Mouse (Mus musculus): ENCODE measurements at regions not wholly inside any gene's neighbourhood (a gene's known extent, or its start where the extent isn't known, plus 50 kb on each side); places are given as distances from the start of the nearest gene placed in this dataset.

DNA sequence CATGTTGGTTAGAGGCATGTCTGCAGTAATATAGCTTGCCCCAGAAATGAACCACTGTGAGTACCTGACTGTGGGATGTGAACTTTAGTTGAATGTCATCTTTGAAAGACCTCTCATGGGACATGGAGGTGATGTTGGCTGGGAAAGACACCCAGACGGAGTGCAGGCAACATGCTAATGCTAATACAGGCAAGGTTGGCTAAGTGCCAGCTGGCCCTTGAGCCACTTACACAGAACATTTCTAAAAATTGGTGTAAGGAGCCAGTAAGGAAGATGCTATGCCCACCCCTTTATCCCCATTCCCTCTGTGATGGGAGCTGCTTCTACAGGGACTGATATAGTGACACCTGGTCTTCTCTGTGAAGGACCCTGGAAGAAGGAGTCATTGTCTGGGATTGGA lies 656.5 kb downstream of the Tns3 start:
- Histone ChIP-seq H3K27me3 (replicated peaks; ENCODE audit: control insufficient read depth, insufficient read depth, low read length) (no peaks in the 10 kb centered on the region), H3K27ac (replicated peaks; ENCODE audit: low read depth, low read length) (no peak overlapping the region), H3K9ac (ENCODE audit: low read depth, low read length) (no peak overlapping the region), H3K36me3 (ENCODE audit: control insufficient read depth, insufficient read depth, low read length) (no peaks in the 10 kb centered on the region), H3K4me3 (ENCODE audit: low read depth, low read length) (no peak overlapping the region), H3K9me3 (ENCODE audit: control insufficient read depth, low read length) (no peaks in the 10 kb centered on the region), H3K4me2 (ENCODE audit: low read depth, low read length) (no peak overlapping the region), H3K4me1 (ENCODE audit: control insufficient read depth, insufficient read depth, low read length) (no peaks in the 10 kb centered on the region)
- 67% methylated on average over 1 of the region's 1 CpGs for WGBS
- no peak for ATAC-seq (ENCODE audit: low read depth)
- no peak for DNase-seq (ENCODE audit: low spot score)

DNA sequence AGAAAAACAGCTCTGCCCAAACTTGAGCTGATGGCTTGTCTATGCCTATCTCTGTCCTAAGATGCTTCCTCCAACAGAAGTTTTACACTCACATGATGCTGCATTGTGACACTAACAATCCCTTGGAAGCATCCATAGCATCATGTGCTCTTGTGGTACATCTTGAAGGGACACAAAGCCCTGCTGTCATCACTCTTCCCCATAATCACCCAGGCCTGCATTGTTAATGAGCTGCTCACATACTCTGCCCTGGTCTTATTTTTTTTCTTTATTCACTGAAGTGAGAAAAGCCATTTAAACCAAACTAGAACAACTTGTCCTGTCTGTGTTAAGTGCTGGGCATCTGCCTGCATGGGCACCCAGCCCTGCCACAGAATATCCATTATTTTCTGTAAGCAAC lies 683.3 kb downstream of the Tns3 start:
- Histone ChIP-seq H3K27ac (replicated peaks; ENCODE audit: low read depth, low read length) (no peak overlapping the region), H3K4me2 (ENCODE audit: low read depth, low read length) (no peak overlapping the region), H3K9ac (ENCODE audit: low read depth, low read length) (no peak overlapping the region), H3K27me3 (replicated peaks; ENCODE audit: control insufficient read depth, insufficient read depth, low read length) (no peaks in the 10 kb centered on the region), H3K4me1 (ENCODE audit: control insufficient read depth, insufficient read depth, low read length) (no peaks in the 10 kb centered on the region), H3K36me3 (ENCODE audit: control insufficient read depth, insufficient read depth, low read length) (no peaks in the 10 kb centered on the region), H3K9me3 (ENCODE audit: control insufficient read depth, low read length) (peaks cover 14% of the 10 kb centered on the region), H3K4me3 (ENCODE audit: low read depth, low read length) (no peak overlapping the region)
- no peak for ATAC-seq (ENCODE audit: low read depth)
- no peak for DNase-seq (ENCODE audit: low spot score)

DNA sequence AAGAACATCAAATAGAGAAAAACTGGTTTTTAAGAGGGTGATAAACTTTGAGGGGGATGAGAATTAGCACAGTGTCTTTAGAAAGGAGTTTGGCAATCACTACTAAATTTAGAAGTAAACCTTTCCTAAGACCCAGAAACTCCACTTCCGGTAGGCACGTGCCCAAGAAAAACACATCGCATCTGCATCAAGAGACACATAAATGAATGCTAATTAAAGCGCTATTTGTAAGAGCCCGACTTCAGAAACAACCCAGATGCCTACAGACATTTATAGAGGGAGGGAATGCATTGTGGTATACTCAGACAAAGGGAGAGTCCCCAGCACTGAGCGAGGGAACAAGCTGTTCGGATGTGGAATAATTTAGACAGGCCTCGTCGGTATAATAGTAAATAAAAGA lies 688.5 kb downstream of the Tns3 start:
- no peaks in the 10 kb centered on the region for H3K36me3 ChIP-seq (ENCODE audit: control insufficient read depth, insufficient read depth, low read length)
- H3K27me3 ChIP-seq (replicated peaks; ENCODE audit: control insufficient read depth, insufficient read depth, low read length) = no peaks in the 10 kb centered on the region
- 57% methylated on average over 9 of the region's 9 CpGs for WGBS
- no peak overlapping the region for H3K4me2 ChIP-seq (ENCODE audit: low read depth, low read length)
- no peaks in the 10 kb centered on the region for H3K9me3 ChIP-seq (ENCODE audit: control insufficient read depth, low read length)
- H3K4me1 ChIP-seq (ENCODE audit: control insufficient read depth, insufficient read depth, low read length) = no peaks in the 10 kb centered on the region
- H3K4me3 ChIP-seq (ENCODE audit: low read depth, low read length) = no peak overlapping the region
- DNase-seq (ENCODE audit: low spot score) = peak; percentile 31
- no peak overlapping the region for H3K27ac ChIP-seq (replicated peaks; ENCODE audit: low read depth, low read length)
- H3K9ac ChIP-seq (ENCODE audit: low read depth, low read length) = no peak overlapping the region
- no peak for ATAC-seq (ENCODE audit: low read depth)

GRCm38 (mm10) chr11:7949931-7950330 lies 714.4 kb downstream of the Tns3 start:
- Histone ChIP-seq H3K36me3 (ENCODE audit: control insufficient read depth, insufficient read depth, low read length) (no peaks in the 10 kb centered on the region), H3K9me3 (ENCODE audit: control insufficient read depth, low read length) (no peaks in the 10 kb centered on the region), H3K27ac (replicated peaks; ENCODE audit: low read depth, low read length) (peak overlapping the region; percentile 30; the same call in 1 of the 2 replicates), H3K4me1 (ENCODE audit: control insufficient read depth, insufficient read depth, low read length) (no peaks in the 10 kb centered on the region; the same call in 1 of the 2 replicates), H3K27me3 (replicated peaks; ENCODE audit: control insufficient read depth, insufficient read depth, low read length) (no peaks in the 10 kb centered on the region), H3K4me3 (ENCODE audit: low read depth, low read length) (no peak overlapping the region), H3K4me2 (ENCODE audit: low read depth, low read length) (no peak overlapping the region), H3K9ac (ENCODE audit: low read depth, low read length) (no peak overlapping the region)
- ATAC-seq (ENCODE audit: low read depth) = no peak
- DNase-seq (ENCODE audit: low spot score) = peak; percentile 56

DNA sequence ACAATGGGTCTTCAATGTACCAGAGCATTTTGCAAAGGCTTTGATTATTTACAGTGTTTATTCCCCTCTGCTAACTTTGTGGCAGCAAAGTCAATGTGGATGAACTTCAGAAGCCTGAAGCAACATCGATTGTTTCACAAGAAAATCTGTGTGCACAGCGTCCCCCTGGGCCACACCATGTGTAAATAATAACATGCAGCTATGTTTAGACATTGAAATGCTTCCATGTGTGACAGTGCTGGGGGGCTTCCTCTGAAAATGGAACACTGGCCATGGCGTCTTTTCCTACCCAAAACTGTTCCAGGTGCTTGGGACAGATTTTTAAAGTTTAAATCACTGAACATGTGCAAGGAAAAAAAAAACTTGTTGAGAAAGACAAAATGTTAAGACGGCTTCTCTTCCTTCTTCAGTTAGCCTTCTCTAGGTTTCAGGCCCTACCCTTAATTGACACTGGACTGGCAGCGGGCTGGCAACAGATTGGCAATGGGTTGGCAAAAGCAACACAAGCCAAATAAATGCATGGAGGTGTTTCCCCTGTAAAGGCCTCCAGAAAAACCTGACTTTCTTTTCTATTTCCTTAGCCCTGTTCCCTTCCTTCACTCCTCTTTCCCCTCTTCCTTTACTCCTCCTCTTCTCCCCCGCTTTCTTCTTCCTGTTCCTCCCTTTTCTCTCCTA lies 715.0 kb downstream of the Tns3 start:
- Histone ChIP-seq H3K9me3 (ENCODE audit: control insufficient read depth, low read length) (no peaks in the 10 kb centered on the region), H3K27ac (replicated peaks; ENCODE audit: low read depth, low read length) (peak overlapping the region; percentile 30; the same call in 1 of the 2 replicates), H3K9ac (ENCODE audit: low read depth, low read length) (no peak overlapping the region), H3K27me3 (replicated peaks; ENCODE audit: control insufficient read depth, insufficient read depth, low read length) (no peaks in the 10 kb centered on the region), H3K36me3 (ENCODE audit: control insufficient read depth, insufficient read depth, low read length) (no peaks in the 10 kb centered on the region), H3K4me2 (ENCODE audit: low read depth, low read length) (no peak overlapping the region), H3K4me1 (ENCODE audit: control insufficient read depth, insufficient read depth, low read length) (no peaks in the 10 kb centered on the region; the same call in 1 of the 2 replicates), H3K4me3 (ENCODE audit: low read depth, low read length) (no peak overlapping the region)
- 37% methylated on average over 6 of the region's 6 CpGs for WGBS
- DNase-seq (ENCODE audit: low spot score) (peak; percentile 74), ATAC-seq (ENCODE audit: low read depth) (no peak)

DNA sequence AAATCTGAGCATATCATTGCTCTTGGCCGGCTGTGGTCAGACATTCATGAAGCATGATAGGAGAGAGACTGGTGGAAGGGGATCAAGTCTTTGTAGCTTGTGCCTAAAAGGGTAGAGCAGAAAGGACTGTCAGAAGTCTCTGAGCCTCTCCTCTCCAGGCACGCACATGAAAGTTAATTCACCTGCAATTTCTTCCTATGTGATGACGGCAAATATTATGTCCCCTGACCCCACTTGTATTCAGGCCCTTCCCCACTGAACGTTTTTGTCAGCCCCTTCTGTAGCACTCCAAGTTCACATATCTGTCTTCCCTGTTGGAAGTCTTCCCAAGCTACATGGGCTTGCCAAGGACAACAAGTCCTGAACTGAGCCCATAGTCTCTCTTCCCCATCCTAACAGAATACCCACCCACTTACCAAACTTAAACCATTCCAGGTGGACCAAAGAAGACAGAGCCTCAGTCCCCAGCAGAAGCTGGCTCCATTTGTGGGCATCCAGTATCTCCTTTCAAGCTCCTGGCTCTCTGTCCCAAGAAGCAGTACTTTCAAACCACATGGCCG lies 719.3 kb downstream of the Tns3 start:
- no peaks in the 10 kb centered on the region for H3K36me3 ChIP-seq (ENCODE audit: control insufficient read depth, insufficient read depth, low read length)
- H3K27ac ChIP-seq (replicated peaks; ENCODE audit: low read depth, low read length) = no peak overlapping the region
- ATAC-seq (ENCODE audit: low read depth) (no peak), DNase-seq (ENCODE audit: low spot score) (peak; percentile 72)
- no peak overlapping the region for H3K9ac ChIP-seq (ENCODE audit: low read depth, low read length)
- WGBS = 62% methylated on average over 5 of the region's 5 CpGs
- H3K27me3 ChIP-seq (replicated peaks; ENCODE audit: control insufficient read depth, insufficient read depth, low read length) = no peaks in the 10 kb centered on the region
- H3K4me1 ChIP-seq (ENCODE audit: control insufficient read depth, insufficient read depth, low read length) = no peaks in the 10 kb centered on the region; the same call in 1 of the 2 replicates
- no peaks in the 10 kb centered on the region for H3K9me3 ChIP-seq (ENCODE audit: control insufficient read depth, low read length)
- H3K4me3 ChIP-seq (ENCODE audit: low read depth, low read length) = no peak overlapping the region
- H3K4me2 ChIP-seq (ENCODE audit: low read depth, low read length) = no peak overlapping the region

- H3K27ac ChIP-seq (replicated peaks; ENCODE audit: low read depth, low read length) = no peak overlapping the region
- 87% methylated on average over 4 of the region's 4 CpGs for WGBS
- no peaks in the 10 kb centered on the region for H3K27me3 ChIP-seq (replicated peaks; ENCODE audit: control insufficient read depth, insufficient read depth, low read length)
- H3K4me2 ChIP-seq (ENCODE audit: low read depth, low read length) = no peak overlapping the region
- H3K9me3 ChIP-seq (ENCODE audit: control insufficient read depth, low read length) = no peaks in the 10 kb centered on the region
- DNase-seq (ENCODE audit: low spot score) (no peak), ATAC-seq (ENCODE audit: low read depth) (no peak)
- H3K4me1 ChIP-seq (ENCODE audit: control insufficient read depth, insufficient read depth, low read length) = no peaks in the 10 kb centered on the region; the same call in 1 of the 2 replicates
- no peak overlapping the region for H3K4me3 ChIP-seq (ENCODE audit: low read depth, low read length)
- no peak overlapping the region for H3K9ac ChIP-seq (ENCODE audit: low read depth, low read length)
- no peaks in the 10 kb centered on the region for H3K36me3 ChIP-seq (ENCODE audit: control insufficient read depth, insufficient read depth, low read length)
Measured at GRCm38 (mm10) chr11:7944373-7944772, 720.0 kb downstream of the Tns3 start.

GRCm38 (mm10) chr11:7933611-7934010 lies 719.9 kb upstream of the Igfbp3 start:
- Histone ChIP-seq H3K9me3 (ENCODE audit: control insufficient read depth, low read length) (no peaks in the 10 kb centered on the region), H3K4me1 (ENCODE audit: control insufficient read depth, insufficient read depth, low read length) (no peaks in the 10 kb centered on the region), H3K36me3 (ENCODE audit: control insufficient read depth, insufficient read depth, low read length) (no peaks in the 10 kb centered on the region), H3K27ac (replicated peaks; ENCODE audit: low read depth, low read length) (no peak overlapping the region), H3K4me2 (ENCODE audit: low read depth, low read length) (no peak overlapping the region), H3K27me3 (replicated peaks; ENCODE audit: control insufficient read depth, insufficient read depth, low read length) (no peaks in the 10 kb centered on the region), H3K9ac (ENCODE audit: low read depth, low read length) (no peak overlapping the region), H3K4me3 (ENCODE audit: low read depth, low read length) (no peak overlapping the region)
- no peak for ATAC-seq (ENCODE audit: low read depth)
- no peak for DNase-seq (ENCODE audit: low spot score)
- 72% methylated on average over 3 of the region's 3 CpGs for WGBS

DNA sequence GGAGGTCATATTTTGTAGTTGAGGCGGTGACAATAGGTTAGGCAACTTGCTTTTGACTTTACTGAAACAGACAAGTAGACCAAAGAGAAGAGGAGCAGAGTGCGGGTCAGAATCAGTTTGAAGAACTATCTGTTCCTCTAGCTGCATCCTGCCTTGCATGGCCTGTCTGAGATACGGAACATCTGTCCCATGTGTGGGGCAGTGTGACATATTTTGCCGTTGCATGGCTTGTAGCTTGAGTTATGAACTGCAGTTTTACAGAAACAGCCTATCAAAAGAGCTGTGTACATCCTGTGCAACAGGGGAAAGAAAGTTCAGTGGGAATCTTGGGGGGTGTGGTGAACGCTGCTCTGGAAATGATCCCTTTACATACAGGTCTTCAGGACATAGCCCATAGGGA lies 718.9 kb upstream of the Igfbp3 start:
- no peak for ATAC-seq (ENCODE audit: low read depth)
- Histone ChIP-seq H3K36me3 (ENCODE audit: control insufficient read depth, insufficient read depth, low read length) (no peaks in the 10 kb centered on the region), H3K27me3 (replicated peaks; ENCODE audit: control insufficient read depth, insufficient read depth, low read length) (no peaks in the 10 kb centered on the region), H3K4me2 (ENCODE audit: low read depth, low read length) (no peak overlapping the region), H3K4me3 (ENCODE audit: low read depth, low read length) (no peak overlapping the region), H3K4me1 (ENCODE audit: control insufficient read depth, insufficient read depth, low read length) (no peaks in the 10 kb centered on the region), H3K9ac (ENCODE audit: low read depth, low read length) (no peak overlapping the region), H3K27ac (replicated peaks; ENCODE audit: low read depth, low read length) (no peak overlapping the region), H3K9me3 (ENCODE audit: control insufficient read depth, low read length) (peaks cover 4% of the 10 kb centered on the region)
- no peak for DNase-seq (ENCODE audit: low spot score)
- 89% methylated on average over 5 of the region's 5 CpGs for WGBS

All from embryonic facial prominence, embryonic 14.5 days (tissue).